Mouse (Mus musculus) cerebellum, adult 2 months (tissue): ENCODE measurements around the gene Gm14151. TPM values are rescaled to one million over a fixed set of nuclear protein-coding genes. Genes with fewer than 3 reads are reported as not detected.

Source experiments
- DNase-seq, 2 experiments: peaks; one replicate each; pipeline ENCODE4 v3.0.0; 2021
- H3K27ac ChIP-seq: fragments of 200-500 bp; 2 replicates; pipeline ENCODE4 v1.5.1; 2012; ENCODE audit warnings: low read length, control low read depth, inconsistent platforms; ENCODE audit not compliant: insufficient read depth
- H3K27me3 ChIP-seq: fragments of 200-500 bp; 2 replicates; pipeline ENCODE4 v1.6.1; 2012; ENCODE audit warnings: inconsistent platforms, mild to moderate bottlenecking, low read length, moderate library complexity; ENCODE audit not compliant: control insufficient read depth, insufficient read depth
- H3K4me1 ChIP-seq: fragments of 200-500 bp; 2 replicates; pipeline ENCODE4 v1.6.1; 2011; ENCODE audit warnings: low read length; ENCODE audit not compliant: control insufficient read depth, insufficient read depth
- H3K4me3 ChIP-seq: fragments of 200-500 bp; replicated peaks from 2 replicates; pipeline ENCODE3; 2011; ENCODE audit warnings: mild to moderate bottlenecking, low read depth, low read length, control low read depth; ENCODE audit not compliant: insufficient read depth
- CTCF ChIP-seq: fragments of 200-500 bp; IDR thresholded peaks from 2 replicates; pipeline ENCODE4 v1.5.1; 2011; ENCODE audit warnings: low read depth, mild to moderate bottlenecking, control low read depth, low read length, moderate library complexity, borderline replicate concordance; ENCODE audit not compliant: insufficient read depth
- POLR2A ChIP-seq: fragments of 200-500 bp; IDR thresholded peaks from 2 replicates; pipeline ENCODE4 v1.6.1; 2011; ENCODE audit warnings: low read length, control low read depth, borderline replicate concordance; ENCODE audit not compliant: insufficient read depth
- WGBS: fragments of 180-500 bp; shearing (Covaris S2); methylation state at CpG from one replicate; pipeline ENCODE4 v1.1.7; 2018; 5-methylcytosine and 5-hydroxymethylcytosine counted together
- polyA plus RNA-seq: library from polyadenylated mRNA; depleted of rRNA; stranded (reverse); fragments of >200 nt; gene quantifications from 2 replicates; pipeline ENCODE4 v1.2.3, GENCODE M21; 2012; rRNA removed

Gm14151 gene
- polyA plus RNA-seq, 1 experiment, result not detected

- DNase-seq, result no peak
- TF ChIP-seq CTCF (no peak), POLR2A (no peak)
- 89% methylated on average over 1 of the region's 1 CpGs for WGBS
- Histone ChIP-seq H3K4me1 (peaks cover 5% of the 10 kb centered on the region; the same call in 1 of the 2 replicates), H3K27ac (no peak overlapping the region), H3K27me3 (no peaks in the 10 kb centered on the region), H3K4me3 (no peak overlapping the region)
Measured at GRCm38 (mm10) chr2:151037292-151037691, 54.9 kb downstream of the Gm14151 start.

Other genes starting within 250 kb of the Gm14151 start
- gene Abhd12, start 187.6 kb downstream of the Gm14151 start, polyA plus RNA-seq, result 259 and 263 TPM in 2 replicates
- 1.3 TPM in 2 replicates for gene Gins1, start 186.9 kb downstream of the Gm14151 start, polyA plus RNA-seq
- gene Ninl, start 53.0 kb downstream of the Gm14151 start, polyA plus RNA-seq, result 4.7 and 5.9 TPM in 2 replicates
- gene Nanp, start 53.0 kb downstream of the Gm14151 start, polyA plus RNA-seq, result 16.3 and 16.9 TPM in 2 replicates
- gene Gm14147, start 5.9 kb upstream of the Gm14151 start, polyA plus RNA-seq, result not detected in 2 replicates